Mouse (Mus musculus): ENCODE data around the gene Endou.

Gene Endou

DNA sequence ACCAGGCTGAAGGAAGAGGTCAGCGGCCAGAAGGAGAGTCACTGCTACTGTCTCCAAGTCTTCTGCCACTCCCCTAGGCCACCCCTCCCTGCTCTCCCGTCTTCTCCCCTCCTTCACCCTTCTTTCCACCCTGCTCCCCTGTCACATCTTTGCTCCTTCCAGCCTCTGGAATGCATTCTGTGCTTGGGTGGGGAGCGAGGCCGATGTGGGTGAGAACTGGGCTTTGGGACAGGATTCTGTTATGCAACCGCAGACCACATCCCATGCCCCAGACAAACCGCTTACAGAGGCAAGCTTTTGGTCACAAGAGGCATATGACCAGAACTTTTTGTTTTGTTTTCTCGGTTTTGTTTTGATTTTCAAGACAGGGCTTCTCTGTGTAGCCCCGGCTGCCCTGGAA, 4.1 kb downstream of the Endou start:
- DNase-seq (ENCODE audit: low spot score) = no peak

DNA sequence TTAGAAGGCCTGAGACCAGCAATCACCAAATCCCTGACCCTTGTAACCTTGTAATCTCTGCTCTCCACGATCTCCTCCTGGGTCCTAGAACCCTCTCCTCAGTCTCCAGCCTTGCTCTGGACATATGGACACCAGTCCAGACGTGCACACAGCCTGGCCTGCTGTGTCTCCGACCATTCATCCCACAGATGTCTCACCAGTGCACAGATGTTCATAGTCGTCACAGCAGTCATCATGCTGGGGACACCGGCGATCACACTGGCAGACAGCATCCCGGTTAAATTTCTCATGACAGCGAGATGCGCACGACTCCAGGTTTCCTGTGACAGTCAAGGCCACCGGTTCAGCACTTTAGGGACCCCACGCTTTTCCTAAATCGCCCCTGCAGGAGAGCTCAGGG, 4.8 kb downstream of the Endou start:
- DNase-seq (ENCODE audit: low spot score) = no peak

DNA sequence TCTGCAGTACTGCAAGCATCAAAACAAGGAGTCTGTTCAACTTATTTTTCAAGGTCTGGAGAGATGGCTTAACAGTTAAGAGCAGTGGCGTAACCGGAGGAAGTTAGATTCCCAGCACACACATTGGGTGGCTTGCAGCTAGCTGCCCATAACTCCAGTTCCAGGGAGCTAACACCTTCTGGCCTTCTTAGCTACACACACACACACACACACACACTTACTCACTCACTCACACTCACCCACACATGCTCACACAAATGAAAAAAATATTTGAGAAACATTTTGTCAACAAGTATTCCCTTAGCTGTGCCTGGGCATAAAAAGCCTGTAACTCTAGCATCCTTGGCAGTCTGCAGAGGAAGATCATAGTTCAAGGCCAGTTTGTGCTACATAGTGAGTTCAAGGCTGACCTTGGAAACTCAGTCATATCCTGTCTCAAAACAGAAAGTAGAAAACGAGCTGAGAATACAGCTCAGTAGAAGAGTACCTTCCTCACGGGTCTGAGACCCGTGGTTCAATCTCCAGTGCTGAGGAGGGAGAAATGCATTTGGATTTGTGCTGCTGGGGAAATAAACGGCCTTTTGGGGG, 5.8 kb downstream of the Endou start:
- DNase-seq (ENCODE audit: low spot score) = no peak

DNA sequence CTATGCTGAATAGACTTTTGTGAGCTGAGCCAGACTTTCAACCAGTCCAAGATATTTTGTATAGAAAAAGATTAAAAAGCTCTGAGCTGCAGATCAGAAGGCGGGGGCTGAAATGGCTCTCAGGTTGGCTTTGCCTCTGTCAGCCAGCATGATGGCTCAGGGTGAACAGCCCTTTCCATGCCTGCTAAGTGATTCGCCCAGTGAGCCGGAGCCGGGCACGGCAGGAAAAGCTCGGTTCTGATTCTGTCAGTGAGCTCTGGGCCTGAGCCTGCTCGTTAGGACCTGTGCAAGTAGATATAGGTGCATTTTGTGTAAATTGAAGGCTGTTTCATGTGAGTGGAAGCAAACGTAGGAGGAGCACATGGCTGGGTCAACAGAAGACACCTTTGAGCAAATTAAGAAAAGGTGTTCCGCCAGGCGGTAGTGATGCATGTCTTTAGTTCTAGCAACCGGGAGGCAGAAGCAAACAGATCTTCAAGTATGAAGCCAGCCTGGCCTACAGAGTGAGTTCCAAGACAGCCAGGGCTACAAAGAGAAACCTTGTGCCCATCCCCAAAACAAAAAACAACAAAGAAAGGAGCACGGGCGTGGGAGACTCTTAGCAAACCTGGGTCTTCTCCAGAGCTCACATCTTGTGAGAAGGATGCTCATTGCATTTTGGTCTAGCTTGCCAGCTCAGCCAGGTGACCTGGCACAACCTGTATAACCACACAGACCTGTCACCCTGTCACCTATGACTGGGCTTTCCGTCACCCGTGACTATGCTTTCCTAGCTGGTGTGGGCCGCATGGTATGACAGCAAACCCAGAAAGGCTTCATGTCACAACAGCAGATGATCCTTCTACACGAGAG, 6.6 kb downstream of the Endou start:
- no peak for DNase-seq (ENCODE audit: low spot score)

DNA sequence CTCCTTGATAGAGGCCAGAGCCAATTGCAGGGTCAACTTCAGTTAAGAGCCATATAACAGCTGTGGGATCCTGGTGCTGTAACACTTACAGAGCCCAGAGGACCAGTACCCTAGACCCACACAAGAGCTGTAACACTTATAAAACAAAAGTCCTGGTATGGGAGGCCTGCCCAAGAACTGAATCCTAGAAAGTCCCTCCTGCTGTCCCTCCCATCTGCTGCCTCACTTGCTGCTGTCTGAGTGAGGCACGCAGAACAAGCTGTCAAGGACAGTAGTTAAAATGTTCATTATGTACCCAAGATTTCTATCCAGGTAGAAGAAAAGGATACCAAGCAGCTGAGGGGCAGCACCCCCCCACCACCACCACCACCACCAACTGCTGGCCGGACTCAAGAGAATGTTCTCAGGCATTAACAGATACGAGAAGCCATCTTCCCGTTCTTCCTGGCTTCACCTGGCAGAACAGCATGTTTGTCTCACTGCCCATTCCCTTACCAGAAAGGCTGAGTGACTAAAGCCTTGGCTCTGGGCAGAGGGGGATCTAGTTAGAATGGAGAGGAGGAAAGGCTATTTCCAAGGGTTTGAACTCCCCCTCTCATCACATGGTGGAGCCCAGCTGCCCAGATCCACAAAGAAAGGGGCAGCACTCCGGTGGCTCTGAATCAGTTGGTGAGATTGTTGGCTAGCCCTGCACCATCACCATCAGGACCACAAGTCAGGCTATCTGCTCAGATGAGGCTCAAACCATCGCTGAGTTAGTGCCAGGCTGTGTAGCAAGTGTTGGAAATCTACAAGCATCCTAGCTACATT, 7.4 kb downstream of the Endou start:
- DNase-seq (ENCODE audit: low spot score) = no peak

DNA sequence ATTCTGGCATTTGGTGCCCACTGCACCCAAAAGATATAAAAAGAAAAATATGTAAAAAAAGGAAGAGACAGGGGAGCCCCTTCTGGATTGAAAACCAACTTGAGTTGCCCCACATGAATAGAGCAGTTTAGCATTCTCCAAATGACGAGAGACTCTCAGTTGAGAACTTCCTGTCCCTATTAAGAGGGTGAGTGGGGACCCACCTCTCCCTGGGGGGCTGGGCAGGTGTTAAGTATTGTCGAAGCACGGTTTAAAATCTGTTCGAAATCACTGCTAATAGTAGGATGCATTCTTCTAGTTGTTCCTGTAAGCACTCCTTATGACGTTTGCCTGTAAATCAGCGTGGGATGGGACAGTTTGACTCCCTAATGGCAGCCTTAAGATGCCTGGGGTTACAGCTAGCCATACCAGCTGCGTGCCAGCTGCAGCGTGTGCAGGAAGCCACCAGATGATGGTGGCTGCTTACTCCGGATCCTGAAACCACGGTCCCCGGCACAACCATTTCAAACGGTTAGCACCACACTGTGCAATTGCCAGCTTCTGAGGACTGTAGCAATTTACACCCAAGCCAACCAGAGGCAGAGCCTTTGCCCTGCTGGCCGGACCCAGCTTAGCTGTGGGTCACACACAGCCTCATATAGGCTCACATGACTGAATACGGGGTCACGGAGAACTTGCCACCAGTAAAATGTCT, 10.0 kb downstream of the Endou start:
- no peak for DNase-seq (ENCODE audit: low spot score)

DNA sequence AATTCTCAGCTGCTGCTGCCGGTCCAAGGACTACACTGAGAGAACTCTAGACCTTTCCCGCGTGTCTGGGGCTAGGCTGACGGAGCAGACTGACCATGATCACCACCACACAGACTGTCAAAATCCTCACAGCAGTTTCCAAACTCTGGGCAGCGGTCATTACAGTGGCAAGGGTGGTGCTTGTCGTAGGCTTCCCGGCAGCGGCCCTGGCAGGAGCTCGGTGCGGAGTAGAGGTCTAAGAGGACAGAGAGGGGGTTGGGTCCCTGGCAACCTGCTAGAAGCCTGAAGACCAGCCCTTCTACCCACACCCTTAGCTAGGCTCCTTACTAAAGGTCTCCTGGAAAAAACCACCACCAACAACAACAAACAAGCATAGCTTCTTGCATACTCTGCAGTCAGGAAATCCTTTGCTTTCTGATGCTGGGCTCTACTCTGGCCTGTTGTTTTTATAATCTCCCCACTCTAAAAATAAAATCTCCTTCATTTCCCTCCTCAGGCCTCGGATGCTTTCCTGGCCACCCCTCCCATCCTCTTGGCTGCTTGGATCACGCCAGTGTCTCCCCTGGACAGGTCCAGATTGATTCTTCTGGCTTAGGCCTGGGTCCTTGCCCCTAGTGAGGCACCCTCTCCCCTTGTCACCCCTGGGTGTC, 11.0 kb downstream of the Endou start:
- no peak for DNase-seq (ENCODE audit: low spot score)

DNA sequence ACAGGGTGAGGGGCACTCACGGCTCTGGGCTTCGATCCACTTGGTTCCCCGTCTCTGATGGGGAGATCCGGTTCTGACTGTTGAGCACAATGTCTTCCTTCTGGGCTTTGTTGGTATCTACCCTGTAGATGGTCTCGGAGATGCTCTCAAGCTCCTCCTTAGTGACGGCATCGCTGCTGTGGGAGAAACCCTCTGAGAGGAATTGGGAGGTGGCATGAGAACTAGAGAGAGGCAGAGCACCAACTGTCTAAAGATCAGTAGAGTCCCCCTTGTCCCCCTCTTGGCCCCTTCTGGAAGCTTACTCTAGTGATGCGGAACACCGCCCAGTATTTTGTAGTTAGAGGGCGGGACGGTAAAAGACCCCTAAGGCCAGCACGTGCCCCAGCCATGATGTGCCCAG, 11.6 kb downstream of the Endou start:
- no peak for DNase-seq (ENCODE audit: low spot score)

DNA sequence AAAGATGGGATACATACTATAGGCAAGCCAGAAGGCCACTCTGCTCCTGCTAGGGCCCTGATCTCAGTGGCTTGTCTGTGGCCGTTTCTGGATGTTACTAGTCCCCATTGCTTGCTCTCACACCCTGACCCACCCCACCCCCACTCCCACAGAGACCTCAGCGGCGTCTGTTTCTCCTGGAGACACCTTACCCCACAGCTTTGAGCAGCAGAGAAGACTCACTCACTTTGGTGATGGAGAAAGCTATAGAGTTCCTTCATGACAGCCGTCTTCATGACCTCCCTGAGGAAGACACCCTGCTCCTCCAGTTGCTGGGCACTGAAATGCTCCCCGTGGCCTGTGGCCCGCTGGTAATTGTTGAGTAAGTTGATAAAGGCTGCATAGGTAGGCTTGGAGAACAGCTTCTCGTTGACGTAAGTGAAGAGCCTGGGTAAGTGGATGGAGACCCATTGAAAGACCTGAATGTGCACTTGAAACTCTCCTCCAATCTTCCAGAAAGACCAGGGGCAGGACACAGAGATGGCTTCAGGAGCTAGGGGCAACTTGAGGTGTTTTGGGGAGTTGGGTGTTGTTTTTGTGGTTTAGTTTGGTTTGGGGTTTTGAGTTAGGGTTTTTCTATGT, 12.5 kb downstream of the Endou start:
- DNase-seq (ENCODE audit: low spot score) = no peak

DNA sequence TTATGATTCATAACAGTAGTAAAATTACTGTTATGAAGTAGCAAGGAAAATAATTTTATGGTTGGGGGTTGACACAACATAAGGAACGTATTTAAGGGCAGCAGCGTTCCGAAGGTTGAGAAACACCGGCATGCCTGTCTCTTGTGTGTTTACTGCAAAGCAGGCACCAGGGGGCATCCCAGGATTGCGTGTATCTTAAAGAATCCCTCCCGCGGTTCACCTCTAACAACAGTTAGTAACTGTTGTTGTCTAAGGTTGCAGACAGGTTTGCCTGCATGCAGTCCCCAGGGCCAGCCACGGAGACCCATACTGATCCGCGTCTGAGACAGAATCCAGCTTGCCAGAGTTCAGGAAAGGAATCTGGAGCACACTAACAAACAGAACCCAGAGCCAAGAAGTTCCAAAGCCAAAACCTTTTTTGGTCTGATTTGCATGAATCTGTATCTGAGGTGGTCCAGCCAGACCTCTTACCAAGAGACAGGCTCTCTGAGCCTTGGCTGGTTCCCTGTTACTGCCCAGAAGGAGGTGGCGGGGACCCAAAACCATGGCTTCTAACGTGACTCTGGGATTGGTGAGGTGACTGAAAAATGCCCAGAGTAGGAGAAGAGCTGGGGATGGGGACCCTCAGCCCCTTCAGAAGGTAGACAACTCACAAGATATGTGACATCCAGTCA, 13.1 kb downstream of the Endou start:
- peak; percentile 74 for DNase-seq (ENCODE audit: low spot score)

DNA sequence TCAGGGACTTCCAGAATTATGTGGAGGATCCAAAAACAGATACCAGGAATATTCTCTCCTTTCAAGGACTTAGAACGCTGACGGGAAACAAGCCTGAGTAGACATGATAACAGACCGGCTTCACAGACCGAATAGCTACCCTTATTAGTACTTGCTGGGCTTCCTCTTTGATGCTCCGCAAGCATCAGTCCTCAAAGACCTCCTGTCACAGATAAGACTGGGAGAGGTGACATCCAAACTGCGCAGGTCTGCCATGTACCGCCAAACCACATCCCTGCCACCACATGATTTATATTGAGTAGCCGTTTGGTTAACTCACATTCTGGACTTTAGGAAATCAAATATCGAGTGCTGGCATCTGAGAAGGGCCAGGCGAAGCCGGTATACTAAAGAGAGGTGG, 14.4 kb downstream of the Endou start:
- no peak for DNase-seq (ENCODE audit: low spot score)

DNA sequence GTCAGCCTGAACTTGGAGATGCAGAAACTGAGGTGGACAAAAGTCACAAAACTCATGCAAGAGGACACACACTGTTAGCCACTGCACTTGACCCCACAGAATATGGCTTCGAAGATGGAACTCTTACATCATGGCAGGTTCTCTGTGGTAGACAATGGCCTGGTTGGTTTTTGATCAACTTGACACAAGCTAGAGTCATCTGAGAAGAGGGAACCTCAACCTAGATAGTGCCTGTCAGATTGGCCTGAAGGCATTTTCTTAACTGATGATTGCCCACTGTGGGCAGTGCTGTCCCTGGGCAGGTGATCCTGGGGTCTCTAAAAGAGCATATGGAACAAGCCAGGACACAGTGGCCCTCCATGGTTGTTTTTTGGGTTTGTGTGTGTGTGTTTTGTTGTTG, 15.4 kb downstream of the Endou start:
- no peak for DNase-seq (ENCODE audit: low spot score)

DNA sequence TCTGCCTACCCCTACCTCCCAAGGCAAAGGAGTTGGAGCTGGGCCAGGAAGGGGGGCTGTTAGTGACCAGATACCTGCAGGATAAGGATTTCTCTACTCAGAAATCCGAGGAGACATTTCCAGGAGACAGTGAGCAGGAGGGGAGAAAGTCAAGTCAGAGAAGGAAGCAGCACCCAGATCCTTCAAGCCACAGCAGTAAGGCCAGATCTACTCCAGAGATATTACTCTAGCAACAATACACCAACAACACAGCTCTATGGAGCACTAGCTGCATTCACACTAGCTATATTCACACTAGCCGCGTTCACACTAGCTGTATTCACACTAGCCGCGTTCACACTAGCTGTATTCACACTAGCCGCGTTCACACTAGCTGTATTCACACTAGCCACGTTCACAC, 16.1 kb downstream of the Endou start:
- DNase-seq (ENCODE audit: low spot score) = no peak

DNA sequence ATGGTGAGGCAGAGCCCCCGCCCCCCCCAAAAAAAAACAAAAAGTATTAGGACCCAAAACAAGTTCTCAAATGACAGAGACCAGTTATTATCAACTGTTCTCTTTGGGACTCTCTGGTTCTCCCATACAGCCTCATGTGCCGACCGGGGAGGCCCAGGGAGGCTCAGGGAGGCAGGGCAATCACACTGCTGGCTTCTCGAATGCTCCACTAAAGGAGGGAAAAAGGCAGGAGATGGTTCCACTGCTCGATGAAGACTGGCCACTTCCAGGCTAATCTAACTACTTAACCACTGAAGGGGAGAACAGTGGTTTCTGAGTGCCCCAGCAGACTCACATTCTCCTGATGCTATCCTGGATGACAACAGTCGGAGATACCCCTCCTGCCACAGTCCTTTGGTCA, 18.6 kb downstream of the Endou start:
- DNase-seq (ENCODE audit: low spot score) = no peak

DNA sequence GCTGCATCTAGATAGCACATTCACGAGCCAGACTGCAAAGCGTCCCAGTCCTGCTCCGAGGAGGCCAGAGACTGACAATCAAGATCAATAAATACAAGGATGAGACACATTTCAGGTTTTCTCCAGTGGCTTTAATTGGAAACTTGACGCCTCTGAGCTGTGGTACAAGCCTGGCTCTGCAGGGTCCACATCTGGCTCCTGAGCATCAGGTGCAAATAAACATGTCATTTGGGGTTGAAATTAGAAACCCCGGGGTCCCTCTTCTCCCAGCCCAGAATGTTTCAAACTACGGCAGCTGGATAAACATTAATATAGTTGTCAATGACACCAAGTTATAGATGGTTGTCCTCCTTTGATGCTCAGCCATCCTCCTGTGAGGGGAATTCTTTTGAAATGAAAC, 20.2 kb downstream of the Endou start:
- no peak for DNase-seq (ENCODE audit: low spot score)

DNA sequence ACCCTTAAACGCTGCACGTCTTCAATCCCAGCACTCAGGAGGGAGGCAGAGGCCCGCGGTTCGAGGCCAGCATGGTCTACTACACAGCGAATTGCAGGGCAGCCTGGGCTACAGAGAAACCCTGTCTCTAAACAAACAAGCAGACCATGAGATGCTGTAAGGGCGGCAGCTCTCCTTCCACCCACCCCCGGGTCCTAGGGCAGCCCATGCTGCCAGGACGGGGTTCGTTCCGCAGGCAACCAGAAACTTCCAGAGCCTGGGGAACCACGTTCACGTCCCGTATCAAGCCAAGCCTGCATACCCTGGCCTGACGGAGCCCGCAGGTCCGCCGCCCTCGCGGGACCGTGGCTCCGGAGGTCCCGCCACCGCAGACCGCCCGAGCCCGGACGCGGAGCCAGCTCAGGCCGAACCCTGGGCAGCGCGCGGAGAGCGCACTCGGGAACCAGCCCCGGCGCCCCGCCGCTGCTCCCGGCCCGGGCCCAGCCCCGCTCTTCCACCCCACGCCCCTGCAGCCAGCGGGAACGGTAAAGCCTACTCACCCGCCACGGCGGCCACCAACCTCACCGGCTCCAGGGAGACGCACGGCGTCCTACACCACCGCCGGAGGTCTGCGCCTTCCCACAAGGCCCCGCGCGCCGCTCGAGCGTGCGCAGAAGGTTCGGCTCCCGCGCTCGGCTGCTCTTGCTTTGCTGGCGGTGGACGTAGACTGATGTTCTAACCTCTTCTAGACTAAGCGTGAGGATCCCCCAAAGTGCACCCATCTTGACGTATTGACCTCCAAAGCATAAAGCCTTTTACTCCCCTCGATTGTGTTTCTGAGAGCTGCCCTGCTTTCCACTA, 25.7 kb downstream of the Endou start, which contains the start of gene Rpap3:
Rpap3 (minus strand) TSS at position 615 of the 840 bp plus-strand sequence.
- DNase-seq (ENCODE audit: low spot score) = peak; percentile 89

DNA sequence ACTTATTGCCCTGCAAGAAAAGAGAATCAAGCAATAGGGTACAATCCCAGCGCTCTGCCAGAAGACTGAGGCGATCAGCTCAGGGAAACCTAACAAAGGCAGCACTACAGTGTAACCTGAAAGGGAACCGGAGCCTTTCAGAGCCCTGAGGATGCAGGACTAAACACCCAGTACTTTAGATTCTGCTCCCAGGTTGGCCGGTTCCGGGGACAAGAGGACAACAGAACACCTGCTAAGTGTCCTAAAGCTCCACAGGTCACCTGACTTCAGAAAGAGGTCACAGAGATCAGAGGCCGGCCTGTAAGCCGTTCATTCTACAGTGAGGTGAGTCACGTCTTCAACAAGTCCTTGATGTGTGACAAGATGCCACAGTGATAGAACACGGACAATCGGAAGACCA, 34.5 kb downstream of the Endou start:
- no peak for DNase-seq (ENCODE audit: low spot score)

DNA sequence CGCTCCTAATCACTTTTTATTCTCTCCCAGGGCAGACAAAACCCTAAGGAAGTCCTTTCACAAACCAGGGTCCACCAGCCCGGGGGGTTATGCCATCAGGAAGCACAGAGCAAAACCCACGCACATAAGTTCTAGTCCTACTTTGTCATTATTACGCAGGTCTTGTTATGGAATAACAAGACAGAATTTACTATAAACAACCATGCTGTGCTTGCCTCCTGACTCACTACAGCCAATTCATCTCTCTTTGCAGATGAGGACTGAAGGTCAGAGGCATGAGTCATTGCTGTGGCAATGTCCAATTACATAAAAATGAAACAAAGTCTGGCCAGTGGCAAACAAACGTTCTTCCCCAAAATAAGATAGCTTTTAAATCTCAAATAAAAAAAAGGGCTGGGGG, 37.7 kb downstream of the Endou start:
- DNase-seq (ENCODE audit: low spot score) = no peak

DNA sequence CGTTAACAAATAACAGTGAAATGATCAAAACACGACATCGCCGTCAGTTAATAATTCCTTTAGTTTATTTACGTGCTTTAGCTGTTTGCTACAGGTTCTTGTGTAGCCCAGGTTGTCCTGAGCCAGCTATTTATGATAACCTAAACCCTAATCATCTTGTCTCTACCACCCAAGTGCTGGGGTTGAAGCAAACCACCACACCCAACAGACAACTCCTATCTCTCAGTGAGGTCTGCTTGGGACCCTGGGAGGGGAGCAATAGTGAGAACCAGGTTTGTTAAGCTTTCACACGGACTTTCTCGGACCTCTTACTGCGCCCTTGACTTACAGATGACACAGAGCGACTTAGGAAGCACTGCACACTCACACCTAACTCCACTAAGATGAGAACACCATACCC, 47.0 kb downstream of the Endou start:
- DNase-seq (ENCODE audit: low spot score) = no peak

DNA sequence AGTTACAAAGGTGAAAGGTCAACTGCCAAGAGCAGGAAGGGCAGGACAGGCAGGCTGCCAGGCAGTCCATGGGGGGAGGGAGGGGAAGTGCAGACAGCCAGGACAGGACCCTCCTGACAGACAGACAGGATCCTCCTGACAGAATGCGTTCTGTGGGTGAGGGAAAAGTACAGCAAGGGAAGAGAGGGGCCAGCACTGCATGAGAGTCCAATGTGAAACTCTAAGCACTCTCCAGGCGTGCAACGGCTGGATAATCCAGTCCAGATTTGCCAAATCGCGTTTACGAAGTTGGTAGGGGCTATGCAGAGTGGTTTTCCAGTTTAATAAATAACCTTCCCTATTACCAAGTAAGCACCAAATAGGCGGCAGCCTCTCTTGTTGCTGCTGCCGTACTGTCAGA, 49.1 kb downstream of the Endou start:
- no peak for DNase-seq (ENCODE audit: low spot score)
